Mouse (Mus musculus) embryonic fibroblast, embryonic 13.5 days (primary cell): ENCODE data around the gene Gab2. TPM values are rescaled to one million over a fixed set of nuclear protein-coding genes. Genes with fewer than 3 reads are reported as not detected.

Experiments used
- H3K27ac ChIP-seq: 2 replicates; pipeline ENCODE4 v1.5.1; 2012; ENCODE audit warnings: low read length, control low read depth, inconsistent platforms; ENCODE audit not compliant: insufficient read depth
- H3K4me1 ChIP-seq: 2 replicates; pipeline ENCODE4 v1.6.1; 2011; ENCODE audit warnings: low read length; ENCODE audit not compliant: control insufficient read depth, insufficient read depth
- H3K4me3 ChIP-seq: 2 replicates; pipeline ENCODE4 v1.5.1; 2011; ENCODE audit warnings: mild to moderate bottlenecking, control low read depth, low read length; ENCODE audit not compliant: insufficient read depth
- CTCF ChIP-seq: IDR thresholded peaks from 2 replicates; pipeline ENCODE4 v1.5.1; 2011; ENCODE audit warnings: mild to moderate bottlenecking, control low read depth, low read length, moderate library complexity, borderline replicate concordance; ENCODE audit not compliant: insufficient read depth
- POLR2A ChIP-seq: IDR thresholded peaks from 2 replicates; pipeline ENCODE4 v1.6.1; 2011; ENCODE audit warnings: low read depth, mild to moderate bottlenecking, control low read depth, low read length, moderate library complexity
- polyA plus RNA-seq: library from polyadenylated mRNA; stranded (reverse); fragments of >200 nt; gene quantifications from 2 replicates; pipeline ENCODE4 v1.2.4, GENCODE M21; 2011; ENCODE audit warnings: low read depth; ENCODE audit not compliant: missing spikeins, insufficient read length

The Gab2 gene
- polyA plus RNA-seq, 1 experiment = 11.5 TPM

DNA sequence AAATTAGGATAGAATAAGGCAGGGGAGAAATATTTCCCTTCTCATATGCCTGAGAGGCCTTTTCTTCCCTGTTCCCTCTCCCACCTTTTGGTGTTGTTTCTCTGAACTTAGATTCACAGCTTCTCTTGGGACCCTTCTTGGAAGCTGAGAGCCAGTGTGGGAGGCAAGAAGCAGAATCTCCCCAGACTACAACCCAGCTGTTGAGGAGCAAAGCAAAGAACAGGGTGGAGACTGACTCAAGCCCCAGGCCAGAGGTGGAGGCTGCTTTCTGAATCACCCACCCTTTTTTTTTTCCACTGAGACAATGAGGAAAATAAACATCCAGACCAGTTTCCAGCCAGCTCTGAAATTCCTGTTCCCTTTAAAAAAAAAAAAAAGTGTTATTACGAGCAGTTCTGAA, 166.3 kb downstream of the Gab2 start:
- H3K27ac ChIP-seq = peak overlapping the region; percentile 99
- peaks cover 12% of the 10 kb centered on the region for H3K4me1 ChIP-seq
- no peak for TF ChIP-seq POLR2A
- no peak for TF ChIP-seq CTCF
- H3K4me3 ChIP-seq = no peak overlapping the region

DNA sequence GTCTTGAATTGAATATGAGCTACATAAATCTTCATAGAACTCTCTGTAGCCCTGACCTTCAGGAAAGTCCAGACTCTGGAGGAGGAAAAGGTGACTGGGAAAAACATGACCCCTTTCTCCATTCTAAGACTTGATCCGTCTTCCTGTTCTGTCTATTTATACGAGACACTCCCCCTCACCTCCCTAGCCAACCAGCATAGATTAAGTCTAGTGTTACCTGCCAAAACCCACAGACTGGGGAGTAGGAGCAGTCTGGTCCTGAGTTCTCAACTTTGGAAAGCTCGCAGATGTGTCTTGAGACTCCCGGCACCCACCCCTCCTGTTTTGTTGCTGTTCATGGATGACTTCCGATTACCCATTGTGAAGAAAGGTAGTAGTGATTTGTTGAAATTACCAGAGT, 166.8 kb downstream of the Gab2 start:
- H3K4me3 ChIP-seq = no peak overlapping the region
- no peak for TF ChIP-seq POLR2A
- no peak for TF ChIP-seq CTCF
- H3K27ac ChIP-seq = peak overlapping the region; percentile 55
- H3K4me1 ChIP-seq = peaks cover 12% of the 10 kb centered on the region

DNA sequence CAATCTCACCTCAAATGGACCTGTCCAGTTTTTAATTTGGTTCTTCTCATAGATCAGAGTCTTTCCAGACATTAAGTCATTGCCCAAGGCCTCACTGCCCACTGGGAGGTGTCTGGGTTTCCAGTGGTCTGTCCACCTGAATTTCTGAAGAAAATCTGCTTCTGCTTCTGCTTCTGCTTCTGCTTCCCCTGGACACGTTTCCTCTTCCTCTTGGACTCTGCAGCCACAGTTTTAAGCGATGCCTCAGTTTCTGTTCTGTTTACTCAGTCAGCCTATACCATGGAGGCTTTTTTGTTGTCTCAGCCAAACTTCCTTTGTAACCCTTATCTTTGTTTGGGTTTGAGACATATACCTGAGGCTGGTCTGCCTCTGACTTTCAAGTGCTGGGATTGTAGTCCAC, 170.3 kb downstream of the Gab2 start:
- no peak overlapping the region for H3K27ac ChIP-seq
- TF ChIP-seq CTCF (no peak), POLR2A (no peak)
- H3K4me1 ChIP-seq = peaks cover 11% of the 10 kb centered on the region
- H3K4me3 ChIP-seq = no peak overlapping the region

DNA sequence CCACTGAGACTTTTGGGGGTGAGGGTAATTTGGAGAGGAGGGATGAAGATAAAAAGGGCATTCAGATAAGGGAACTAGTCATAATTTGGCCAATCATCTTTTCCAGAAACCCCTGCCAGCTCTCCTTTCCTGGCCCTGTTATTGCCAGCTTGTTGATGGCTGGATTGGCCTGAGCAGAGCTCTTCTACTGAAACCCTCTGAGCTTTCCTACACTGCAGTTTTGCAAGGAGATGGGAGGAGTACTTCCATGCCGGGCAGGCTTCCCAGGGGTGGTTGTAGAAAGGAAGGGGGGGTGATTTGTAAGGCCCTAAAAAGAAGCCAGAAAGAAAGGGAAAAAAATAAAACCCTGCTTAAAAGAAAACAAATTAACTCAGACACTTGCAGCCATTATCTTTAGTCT, 181.2 kb downstream of the Gab2 start:
- no peak for TF ChIP-seq POLR2A
- TF ChIP-seq CTCF = no peak
- H3K4me1 ChIP-seq = no peaks in the 10 kb centered on the region; the same call in 1 of the 2 replicates
- H3K27ac ChIP-seq = no peak overlapping the region
- no peak overlapping the region for H3K4me3 ChIP-seq

DNA sequence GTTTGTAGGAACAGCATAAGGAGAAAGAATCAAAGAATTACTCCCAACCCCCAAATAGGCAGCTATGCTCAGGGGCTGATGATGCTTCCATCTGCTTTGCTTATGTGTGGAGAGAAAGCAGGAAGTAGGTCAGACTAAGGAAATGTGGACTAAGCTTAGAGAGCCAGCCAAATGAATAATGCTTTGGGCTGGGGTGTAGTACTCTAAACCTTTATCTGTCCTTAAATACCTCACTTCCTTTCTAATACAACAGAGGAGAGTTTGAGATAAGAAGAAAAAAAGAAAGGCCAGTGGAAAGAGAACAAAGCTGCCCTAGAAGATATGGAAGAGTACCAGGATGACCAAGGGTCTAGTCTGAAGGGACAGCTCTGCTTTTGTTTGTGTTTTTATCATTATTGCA, 189.0 kb downstream of the Gab2 start:
- TF ChIP-seq CTCF = no peak
- no peak for TF ChIP-seq POLR2A
- no peaks in the 10 kb centered on the region for H3K4me1 ChIP-seq
- H3K4me3 ChIP-seq = no peak overlapping the region
- no peak overlapping the region for H3K27ac ChIP-seq

DNA sequence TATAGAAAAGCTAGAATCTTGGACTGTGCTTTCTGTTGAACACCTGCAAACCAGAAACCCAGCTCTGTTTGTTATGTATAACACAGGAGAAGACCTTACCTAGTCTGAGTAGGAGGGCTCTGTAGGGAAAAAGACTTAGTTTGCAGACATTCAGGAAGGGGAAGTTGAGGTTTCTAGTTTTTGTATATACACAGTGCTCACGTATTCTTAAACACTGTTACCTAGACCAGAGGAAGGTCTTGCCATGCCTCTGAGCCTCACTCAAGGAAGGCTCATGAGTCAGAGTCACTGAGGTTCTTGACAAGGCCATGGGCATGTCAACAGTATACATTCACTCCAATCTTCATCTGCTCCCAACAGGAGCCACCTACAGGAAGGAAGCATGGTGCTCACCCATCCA, 189.7 kb downstream of the Gab2 start:
- Histone ChIP-seq H3K27ac (no peak overlapping the region), H3K4me1 (no peaks in the 10 kb centered on the region), H3K4me3 (no peak overlapping the region)
- TF ChIP-seq CTCF = no peak
- TF ChIP-seq POLR2A = no peak

DNA sequence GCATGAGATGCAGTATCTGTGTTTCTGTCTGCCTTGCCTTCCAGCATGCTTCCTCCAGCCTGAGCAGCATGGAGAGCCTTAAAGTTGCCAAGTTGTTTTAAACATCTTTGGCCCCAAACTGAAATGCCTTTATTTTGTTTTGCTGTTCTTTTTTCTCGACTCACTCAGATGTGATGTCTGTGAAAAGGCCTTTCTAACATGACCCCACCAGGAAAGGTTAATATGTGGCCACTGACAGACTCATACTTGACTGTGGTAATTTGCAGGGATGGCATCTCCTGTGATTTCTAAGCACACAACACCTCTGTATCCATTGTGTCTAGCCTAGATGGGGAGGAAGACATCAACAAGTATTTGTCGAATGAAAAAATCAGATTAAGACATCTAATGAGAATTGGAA, 215.6 kb downstream of the Gab2 start:
- Histone ChIP-seq H3K27ac (no peak overlapping the region), H3K4me1 (no peaks in the 10 kb centered on the region), H3K4me3 (no peak overlapping the region)
- TF ChIP-seq POLR2A (no peak), CTCF (no peak)

DNA sequence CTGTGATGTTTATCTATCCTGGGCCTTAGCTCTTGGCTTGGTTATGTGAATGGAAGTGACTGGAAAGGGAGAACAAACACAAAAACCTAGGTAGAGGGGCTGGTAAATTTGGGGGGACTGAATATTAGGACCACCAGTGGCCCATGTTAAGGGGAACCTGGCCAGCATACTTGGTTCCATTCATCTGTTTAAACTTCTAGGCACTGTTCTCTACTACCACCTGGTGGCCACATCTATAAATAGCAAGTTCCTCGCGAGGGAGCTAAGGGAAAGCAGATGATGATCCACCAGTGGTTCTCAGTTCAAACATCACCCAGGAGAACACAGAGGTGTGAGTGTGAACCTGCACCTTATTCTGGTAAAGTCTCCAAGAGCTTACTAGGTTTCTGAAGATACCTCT, 216.1 kb downstream of the Gab2 start:
- Histone ChIP-seq H3K27ac (no peak overlapping the region), H3K4me1 (no peaks in the 10 kb centered on the region), H3K4me3 (no peak overlapping the region)
- no peak for TF ChIP-seq POLR2A
- TF ChIP-seq CTCF = no peak

DNA sequence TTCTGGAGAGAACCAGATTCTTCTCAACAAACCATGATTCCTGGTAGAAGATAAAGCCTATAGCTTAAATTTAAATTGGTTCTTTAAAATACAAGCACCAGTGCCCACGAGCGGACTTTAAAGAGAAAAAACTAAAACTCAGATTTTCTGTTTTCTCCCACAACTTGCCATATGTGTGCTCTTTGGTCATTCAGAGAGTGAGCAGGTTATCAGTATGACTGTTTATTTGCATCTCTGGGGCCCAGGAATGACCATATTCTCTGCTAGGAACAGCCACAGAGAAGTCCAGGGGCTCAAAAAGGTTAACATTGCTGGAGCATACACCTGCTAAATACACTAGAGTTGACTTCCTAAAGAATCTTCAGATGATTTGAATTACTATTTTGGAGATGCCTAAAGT, 216.9 kb downstream of the Gab2 start:
- Histone ChIP-seq H3K4me1 (no peaks in the 10 kb centered on the region), H3K27ac (no peak overlapping the region), H3K4me3 (no peak overlapping the region)
- TF ChIP-seq POLR2A (no peak), CTCF (no peak)

DNA sequence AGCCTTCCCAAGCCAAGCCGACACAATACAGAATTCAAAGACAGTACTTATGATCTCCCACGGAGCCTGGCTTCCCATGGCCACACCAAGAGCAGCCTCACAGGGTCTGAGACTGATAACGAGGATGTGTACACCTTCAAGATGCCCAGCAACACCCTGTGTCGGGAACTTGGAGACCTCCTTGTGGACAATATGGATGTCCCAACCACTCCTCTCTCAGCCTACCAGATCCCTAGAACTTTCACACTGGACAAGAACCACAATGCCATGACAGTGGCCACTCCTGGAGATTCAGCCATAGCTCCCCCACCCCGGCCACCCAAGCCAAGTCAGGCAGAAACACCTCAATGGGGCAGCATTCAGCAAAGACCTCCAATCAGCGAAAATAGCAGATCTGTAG, 217.6 kb downstream of the Gab2 start:
- Histone ChIP-seq H3K27ac (no peak overlapping the region), H3K4me1 (no peaks in the 10 kb centered on the region), H3K4me3 (no peak overlapping the region)
- TF ChIP-seq POLR2A = no peak
- TF ChIP-seq CTCF = no peak

DNA sequence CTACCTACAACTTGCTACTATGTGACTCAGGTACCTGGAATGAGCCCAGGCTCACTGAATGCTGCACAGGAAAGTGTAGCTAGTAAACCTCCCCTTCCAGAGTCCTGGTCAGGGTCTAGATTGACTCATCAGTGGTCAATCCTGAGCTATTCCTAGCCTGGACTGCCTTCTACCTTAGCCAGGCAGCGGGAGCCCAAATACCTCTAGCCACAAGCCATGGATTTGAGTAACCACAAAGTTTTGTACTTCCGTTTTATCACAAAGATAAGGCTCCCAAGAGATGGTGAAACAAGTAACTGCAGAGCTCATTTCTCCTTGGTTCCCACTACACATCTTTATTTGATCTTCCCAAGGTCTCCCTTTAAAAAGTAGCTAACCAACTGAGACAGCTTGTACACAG, 219.5 kb downstream of the Gab2 start:
- no peak for TF ChIP-seq CTCF
- no peak for TF ChIP-seq POLR2A
- H3K4me1 ChIP-seq = no peaks in the 10 kb centered on the region
- H3K27ac ChIP-seq = no peak overlapping the region
- no peak overlapping the region for H3K4me3 ChIP-seq
